Mouse (Mus musculus) thymus, adult 2 months (tissue): ENCODE results near the gene Apba1. TPM values are rescaled to one million over a fixed set of nuclear protein-coding genes. Genes with fewer than 3 reads are reported as not detected.

ENCODE experiments used
- DNase-seq: peaks from one replicate; pipeline ENCODE4 v3.0.0; 2021
- H3K27ac ChIP-seq: fragments of 200-500 bp; 2 replicates; pipeline ENCODE4 v1.5.1; 2012; ENCODE audit warnings: low read length, control low read depth; ENCODE audit not compliant: control insufficient read depth, insufficient read depth
- H3K27me3 ChIP-seq: fragments of 200-500 bp; 2 replicates; pipeline ENCODE4 v1.6.1; 2012; ENCODE audit warnings: mild to moderate bottlenecking, low read length, moderate library complexity, mixed read lengths; ENCODE audit not compliant: control insufficient read depth, insufficient read depth
- H3K36me3 ChIP-seq: fragments of 200-500 bp; 2 replicates; pipeline ENCODE4 v1.6.1; 2012; ENCODE audit warnings: mild to moderate bottlenecking, low read length, moderate library complexity; ENCODE audit not compliant: control insufficient read depth, insufficient read depth
- H3K4me1 ChIP-seq: fragments of 200-500 bp; replicated peaks from 2 replicates; pipeline ENCODE4 v1.6.1; 2012; ENCODE audit warnings: low read length; ENCODE audit not compliant: control insufficient read depth, insufficient read depth
- H3K4me3 ChIP-seq: fragments of 200-500 bp; 2 replicates; pipeline ENCODE4 v1.5.1; 2012; ENCODE audit warnings: mild to moderate bottlenecking, low read length, control low read depth, moderate library complexity; ENCODE audit not compliant: control insufficient read depth, insufficient read depth
- CTCF ChIP-seq: fragments of 200-500 bp; IDR thresholded peaks from 2 replicates; pipeline ENCODE4 v1.5.1; 2012; ENCODE audit warnings: mild to moderate bottlenecking, control low read depth, low read length, moderate library complexity, borderline replicate concordance; ENCODE audit not compliant: control insufficient read depth, poor library complexity, insufficient read depth; ENCODE audit errors: extremely low read depth
- POLR2A ChIP-seq: fragments of 200-500 bp; IDR thresholded peaks from 2 replicates; pipeline ENCODE4 v1.6.1; 2012; ENCODE audit warnings: mild to moderate bottlenecking, low read length, control low read depth, moderate library complexity; ENCODE audit not compliant: control insufficient read depth, poor library complexity, insufficient read depth; ENCODE audit errors: extremely low read depth
- WGBS: fragments of 180-500 bp; shearing (Covaris S2); methylation state at CpG from one replicate; pipeline ENCODE4 v1.1.7; 2018; 5-methylcytosine and 5-hydroxymethylcytosine counted together
- polyA plus RNA-seq: library from polyadenylated mRNA; depleted of rRNA; stranded (reverse); fragments of >200 nt; gene quantifications from 2 replicates; pipeline ENCODE4 v1.2.3, GENCODE M21; 2012

Apba1 gene
- polyA plus RNA-seq, 1 experiment, result 3.6 TPM

- Histone ChIP-seq H3K36me3 (no peaks in the 10 kb centered on the region), H3K27ac (no peak overlapping the region), H3K4me1 (no peaks in the 10 kb centered on the region), H3K4me3 (no peak overlapping the region), H3K27me3 (no peaks in the 10 kb centered on the region)
- TF ChIP-seq POLR2A (no peak), CTCF (no peak)
- 85% methylated on average over 14 of the region's 14 CpGs for WGBS
- DNase-seq, result no peak
Measured at GRCm38 (mm10) chr19:23833685-23834682, 75.3 kb downstream of the Apba1 start.

DNA sequence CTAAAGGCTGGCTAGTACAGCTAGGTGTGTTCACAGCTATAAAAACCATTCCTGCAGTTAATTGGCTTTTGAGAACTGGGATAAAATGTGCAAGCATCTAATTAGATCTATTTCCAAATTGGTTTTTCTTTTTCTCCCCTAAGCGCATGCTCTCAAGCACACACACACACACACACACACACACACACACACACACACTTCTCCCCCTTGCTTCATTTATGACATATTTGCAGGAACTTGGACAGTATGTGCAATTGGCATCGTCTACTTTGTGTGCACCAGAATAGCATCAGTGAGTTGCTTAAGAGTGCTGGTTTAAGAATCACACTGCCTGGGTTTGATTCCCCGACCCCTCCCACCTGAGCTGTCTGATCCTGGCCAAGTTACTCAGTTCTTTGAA lies 76.0 kb downstream of the Apba1 start:
- H3K27ac ChIP-seq, result no peak overlapping the region
- H3K27me3 ChIP-seq, result no peaks in the 10 kb centered on the region
- no peaks in the 10 kb centered on the region for H3K4me1 ChIP-seq
- no peak overlapping the region for H3K4me3 ChIP-seq
- no peak for DNase-seq
- TF ChIP-seq POLR2A, result no peak
- TF ChIP-seq CTCF, result no peak
- 81% methylated on average over 3 of the region's 3 CpGs for WGBS
- no peaks in the 10 kb centered on the region for H3K36me3 ChIP-seq

DNA sequence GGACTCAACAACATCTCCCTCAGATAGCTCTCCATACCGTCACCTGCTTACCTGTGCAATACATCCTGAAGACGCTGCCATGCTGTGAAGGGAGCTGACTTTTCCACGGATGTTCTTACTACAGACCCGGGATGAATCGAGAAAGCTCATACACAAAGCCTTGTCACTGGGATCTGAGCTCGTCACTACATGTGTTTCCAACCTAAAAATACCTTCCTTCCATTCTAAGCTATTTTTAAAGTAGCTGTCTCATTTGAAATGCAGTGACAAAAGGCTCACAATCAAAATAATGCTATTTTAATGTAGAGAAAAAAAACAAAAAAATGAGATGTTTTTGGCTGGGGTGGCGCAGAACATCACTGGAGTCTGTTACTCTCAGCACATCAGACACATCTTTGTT lies 97.1 kb downstream of the Apba1 start:
- no peak for DNase-seq
- Histone ChIP-seq H3K4me3 (no peak overlapping the region), H3K36me3 (no peaks in the 10 kb centered on the region), H3K4me1 (no peaks in the 10 kb centered on the region), H3K27ac (no peak overlapping the region), H3K27me3 (no peaks in the 10 kb centered on the region)
- TF ChIP-seq POLR2A (no peak), CTCF (no peak)
- 90% methylated on average over 7 of the region's 7 CpGs for WGBS

DNA sequence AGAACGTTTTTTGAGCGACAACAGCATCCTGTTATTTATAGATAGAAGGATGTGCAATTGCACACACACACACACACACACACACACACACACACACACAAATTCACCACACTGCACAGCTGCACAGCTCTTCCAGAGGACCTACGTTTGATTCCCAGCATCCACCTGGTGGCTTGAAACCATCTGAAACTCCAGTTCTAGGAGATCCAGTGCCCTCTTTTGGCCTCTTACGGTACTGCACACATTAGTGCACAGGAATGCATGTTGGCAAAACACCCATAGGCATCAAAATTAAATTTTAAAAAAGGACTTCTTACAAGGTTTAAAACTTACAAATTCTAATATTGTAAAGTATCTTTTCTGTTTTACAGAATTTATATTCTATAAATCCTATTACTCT lies 99.4 kb downstream of the Apba1 start:
- H3K4me1 ChIP-seq, result no peaks in the 10 kb centered on the region
- H3K36me3 ChIP-seq, result no peaks in the 10 kb centered on the region
- WGBS, result 97% methylated on average over 4 of the region's 4 CpGs
- no peaks in the 10 kb centered on the region for H3K27me3 ChIP-seq
- no peak for DNase-seq
- no peak overlapping the region for H3K27ac ChIP-seq
- TF ChIP-seq CTCF (no peak), POLR2A (no peak)
- no peak overlapping the region for H3K4me3 ChIP-seq

GRCm38 (mm10) chr19:23858781-23859180 lies 100.1 kb downstream of the Apba1 start:
- Histone ChIP-seq H3K27me3 (no peaks in the 10 kb centered on the region), H3K4me1 (no peaks in the 10 kb centered on the region), H3K27ac (no peak overlapping the region), H3K4me3 (no peak overlapping the region), H3K36me3 (no peaks in the 10 kb centered on the region)
- TF ChIP-seq POLR2A (no peak), CTCF (no peak)
- WGBS, result 96% methylated on average over 9 of the region's 9 CpGs
- DNase-seq, result no peak

DNA sequence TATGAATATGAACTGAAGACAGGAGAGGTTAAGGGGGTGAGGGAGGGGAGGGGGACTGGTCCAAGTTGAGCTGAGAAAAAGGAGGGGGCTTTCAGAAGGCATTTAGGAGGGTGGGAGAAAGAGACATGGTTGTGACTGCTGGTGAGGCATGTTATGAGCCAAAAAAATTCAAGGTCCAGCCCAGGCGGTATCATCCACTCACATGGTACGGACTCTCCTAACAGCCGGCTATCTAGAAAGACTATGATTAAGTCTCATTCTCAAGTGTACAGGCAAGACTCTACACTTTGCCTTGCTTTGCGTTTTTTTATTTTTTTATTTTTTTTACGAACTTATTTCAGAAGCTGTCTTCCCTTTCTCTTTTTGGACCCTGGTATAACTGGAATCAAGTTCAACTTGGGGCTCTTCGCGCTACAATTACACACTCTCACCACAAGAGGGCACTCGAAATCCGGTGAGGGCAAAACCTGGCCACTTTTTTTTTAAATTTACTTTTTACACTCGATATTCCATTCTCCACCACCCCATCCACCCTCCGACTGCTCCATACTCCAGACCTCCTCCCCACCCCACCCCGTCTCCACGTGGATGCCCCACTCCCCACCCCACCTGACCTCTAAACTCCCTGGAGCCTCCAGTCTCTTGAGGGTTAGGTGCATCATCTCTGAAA lies 101.6 kb downstream of the Apba1 start:
- Histone ChIP-seq H3K27me3 (no peaks in the 10 kb centered on the region), H3K36me3 (no peaks in the 10 kb centered on the region), H3K4me1 (no peaks in the 10 kb centered on the region), H3K4me3 (no peak overlapping the region), H3K27ac (no peak overlapping the region)
- peak; percentile 12 for DNase-seq
- 29% methylated on average over 13 of the region's 13 CpGs for WGBS
- TF ChIP-seq CTCF, result no peak

- H3K36me3 ChIP-seq, result no peaks in the 10 kb centered on the region
- H3K4me3 ChIP-seq, result no peak overlapping the region
- no peaks in the 10 kb centered on the region for H3K4me1 ChIP-seq
- H3K27me3 ChIP-seq, result no peaks in the 10 kb centered on the region
- H3K27ac ChIP-seq, result no peak overlapping the region
- no peak for DNase-seq
- TF ChIP-seq CTCF (no peak), POLR2A (no peak)
- 53% methylated on average over 4 of the region's 4 CpGs for WGBS
Measured at GRCm38 (mm10) chr19:23862736-23863135, 104.0 kb downstream of the Apba1 start.
